Mouse (Mus musculus) kidney, adult 2 months (tissue): ENCODE results near the gene Cyp4f17.

Experiments
- CTCF ChIP-seq: fragments of 200-500 bp; conservative IDR thresholded peaks from 2 replicates; pipeline ENCODE4 v1.5.1; 2011; ENCODE audit warnings: low read depth, mild to moderate bottlenecking, control low read depth, low read length, moderate library complexity, mixed read lengths; ENCODE audit not compliant: insufficient read depth, insufficient read length
- POLR2A ChIP-seq: fragments of 200-500 bp; IDR thresholded peaks from one replicate; pipeline ENCODE4 v1.6.1; 2011; ENCODE audit warnings: low read depth, low read length, control low read depth

GRCm38 (mm10) chr17:32505851-32506728 lies at the start of gene Cyp4f17:
- TF ChIP-seq CTCF, result no peak
- TF ChIP-seq POLR2A, result peak; percentile 72
